Mouse (Mus musculus) E14TG2a.4 (cell line): ENCODE results near the gene Rrp12.

ENCODE experiments used
- CTCF ChIP-seq: conservative IDR thresholded peaks from 2 replicates; pipeline ENCODE4 v1.5.1; 2014; ENCODE audit warnings: low read length
- NANOG ChIP-seq: IDR thresholded peaks from 2 replicates; pipeline ENCODE4 v1.6.1; 2014; ENCODE audit warnings: borderline replicate concordance, low read length, mixed read lengths
- POU5F1 ChIP-seq: IDR thresholded peaks from 2 replicates; pipeline ENCODE4 v1.6.1; 2014; ENCODE audit warnings: low read length, borderline replicate concordance

DNA sequence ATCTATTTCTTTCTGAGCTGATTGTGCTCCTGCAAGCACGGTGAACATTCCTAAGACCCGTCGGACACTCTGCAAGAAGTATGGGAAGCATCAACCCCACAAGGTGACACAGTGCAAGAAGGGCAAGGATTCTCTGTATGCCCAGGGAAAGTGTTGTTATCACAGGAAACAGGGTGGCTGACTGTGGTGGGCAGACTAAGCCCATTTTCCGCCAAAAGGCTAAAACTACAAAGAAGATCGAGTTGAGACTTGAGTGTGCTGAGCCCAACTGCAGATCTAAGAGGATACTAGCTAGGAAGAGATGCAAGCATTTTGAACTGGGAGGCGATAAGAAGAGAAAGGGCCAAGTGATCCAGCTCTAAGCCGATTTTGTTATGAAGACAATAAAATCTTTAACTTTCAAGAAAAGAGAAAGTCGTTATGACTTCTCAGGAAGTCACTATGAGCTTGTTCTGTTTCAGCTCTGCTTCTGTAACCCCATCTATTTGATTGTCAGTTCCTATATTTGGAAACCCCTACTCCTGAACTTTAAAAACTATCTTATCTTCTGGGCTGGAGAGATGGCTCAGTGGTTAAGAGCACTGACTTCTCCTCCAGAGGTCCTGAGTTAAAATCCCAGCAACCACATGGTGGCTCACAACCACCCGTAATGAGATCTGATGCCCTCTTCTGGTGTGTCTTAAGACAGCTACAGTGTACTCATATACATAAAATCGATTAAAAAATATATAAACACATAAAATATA, 7.0 kb upstream of the Rrp12 start:
- no peak for TF ChIP-seq CTCF
- TF ChIP-seq POU5F1, result no peak
- no peak for TF ChIP-seq NANOG
